Mouse (Mus musculus) brain, embryonic 18.5 days (tissue): ENCODE data around the gene Tdpoz2.
"Not testable (repeated sequence)": the region's sequence is repeated elsewhere in the genome, so short reads cannot be mapped to it uniquely, and the experiment has no call there.

Experiments
- DNase-seq: peaks from one replicate; pipeline ENCODE4 v3.0.0-alpha.2; 2012; ENCODE audit warnings: low read depth, low spot score

The Tdpoz2 gene

GRCm38 (mm10) chr3:93652586-93652985 is at the start of gene Tdpoz2:
Tdpoz2 (minus strand) TSS chr3:93652686.
- no peak for DNase-seq

- DNase-seq = not testable (repeated sequence)
These were observed 40.5 kb upstream of the Tdpoz2 start, which contains the start of gene Gm37596 for GRCm38 (mm10) chr3:93692970-93693369. Gm37596 (minus strand) TSS chr3:93693070.

- not testable (repeated sequence) for DNase-seq
These were observed 23.7 kb upstream of the Tdpoz2 start, which contains the start of gene Tdpoz1 for GRCm38 (mm10) chr3:93676210-93676609. Tdpoz1 (minus strand) TSS chr3:93676310.

- not testable (repeated sequence) for DNase-seq
These were observed 18.5 kb upstream of the Tdpoz2 start for GRCm38 (mm10) chr3:93670805-93671503.

GRCm38 (mm10) chr3:93654260-93654659 is 1.8 kb upstream of the Tdpoz2 start:
- no peak for DNase-seq

- not testable (repeated sequence) for DNase-seq
These were observed 21.4 kb downstream of the Tdpoz2 start for GRCm38 (mm10) chr3:93630917-93631714.

GRCm38 (mm10) chr3:93608970-93609369 is 43.5 kb downstream of the Tdpoz2 start:
- not testable (repeated sequence) for DNase-seq

GRCm38 (mm10) chr3:93601903-93602302 is 50.6 kb downstream of the Tdpoz2 start:
- DNase-seq = no peak
